Mouse (Mus musculus) heart, adult 18-20 months (tissue): ENCODE results near the gene Igsf8. TPM values are rescaled to one million over a fixed set of nuclear protein-coding genes. Genes with fewer than 3 reads are reported as not detected.

Experiments used
- DNase-seq, 2 experiments: peaks; one replicate each; pipeline ENCODE4 v3.0.0; 2021 to 2022; ENCODE audit warnings: mixed read lengths in 1 of 2
- total RNA-seq, 2 experiments: library from RNA; stranded (reverse); gene quantifications; 2 replicates each; pipeline ENCODE4 v1.2.3; 2021

Igsf8 gene
- total RNA-seq, 2 experiments from 2014 or later: 9.8 to 10.1 TPM

- no peak for DNase-seq
These were observed 88.1 kb downstream of the Igsf8 start for GRCm38 (mm10) chr1:172349504-172349903.

- no peak for DNase-seq
These were observed 88.7 kb downstream of the Igsf8 start for GRCm38 (mm10) chr1:172349916-172350812.

GRCm38 (mm10) chr1:172352001-172352400, 90.6 kb downstream of the Igsf8 start:
- no peak for DNase-seq

- DNase-seq: no peak
These were observed 91.0 kb downstream of the Igsf8 start for GRCm38 (mm10) chr1:172352453-172352852.

- no peak for DNase-seq
These were observed 93.9 kb downstream of the Igsf8 start for GRCm38 (mm10) chr1:172355336-172355735.

- peak; percentile 36 to 74 for DNase-seq
These were observed 96.1 kb downstream of the Igsf8 start for GRCm38 (mm10) chr1:172357550-172357949.

- no peak for DNase-seq
These were observed 96.9 kb downstream of the Igsf8 start for GRCm38 (mm10) chr1:172358341-172358740.

- DNase-seq: peak; percentile 37 to 47
These were observed 103.2 kb downstream of the Igsf8 start for GRCm38 (mm10) chr1:172364684-172365083.

- peak; percentile 21 to 30 for DNase-seq
These were observed 107.5 kb downstream of the Igsf8 start for GRCm38 (mm10) chr1:172368768-172369418.

Other genes with a start within 250 kb of the Igsf8 start
- under 1 TPM; 0.77 to 0.95 TPM for gene Vangl2, start 233.2 kb upstream of the Igsf8 start, total RNA-seq
- gene Nhlh1, start 204.1 kb upstream of the Igsf8 start, total RNA-seq: not detected
- 100 to 1,000 TPM; 106 to 108 TPM for gene Copa, start 179.1 kb upstream of the Igsf8 start, total RNA-seq
- 10 to 100 TPM; 39.5 to 43.8 TPM for gene Ncstn, start 178.8 kb upstream of the Igsf8 start, total RNA-seq
- 100 to 1,000 TPM; 116 to 143 TPM for gene Pex19, start 134.9 kb upstream of the Igsf8 start, total RNA-seq
- gene Dcaf8, start 113.6 kb upstream of the Igsf8 start, total RNA-seq: 100 to 1,000 TPM; 110 to 119 TPM
- gene Pea15a, start 54.8 kb upstream of the Igsf8 start, total RNA-seq: 10 to 100 TPM; 57.4 to 69.9 TPM
- 1 to 10 TPM; 2.2 to 2.7 TPM for gene Casq1, start 41.8 kb upstream of the Igsf8 start, total RNA-seq
- not detected for gene Atp1a4, start 3.2 kb upstream of the Igsf8 start, total RNA-seq
- gene Atp1a2, start 36.4 kb downstream of the Igsf8 start, total RNA-seq: 100 to 1,000 TPM; 496 to 511 TPM
- gene Kcnj9, start 67.7 kb downstream of the Igsf8 start, total RNA-seq: not detected
- under 1 TPM; 0.17 to 0.18 TPM for gene Kcnj10, start 79.6 kb downstream of the Igsf8 start, total RNA-seq
- 1 to 10 TPM; 3.2 to 4.2 TPM for gene Pigm, start 114.9 kb downstream of the Igsf8 start, total RNA-seq
- gene Slamf9, start 213.7 kb downstream of the Igsf8 start, total RNA-seq: 1 to 10 TPM; 1.2 to 2.2 TPM
- under 1 TPM; 0.28 to 0.45 TPM for gene Igsf9, start 220.1 kb downstream of the Igsf8 start, total RNA-seq
- 10 to 100 TPM; 56.8 to 58.8 TPM for gene Tagln2, start 238.4 kb downstream of the Igsf8 start, total RNA-seq